Mouse (Mus musculus): ENCODE measurements around the gene Pifo.

Gene Pifo

GRCm38 (mm10) chr3:105951348-105951747 is 63.1 kb downstream of the Pifo start:
- DNase-seq (ENCODE audit: low spot score) = no peak

All from ovary, postnatal 36 days (tissue).